Mouse (Mus musculus): ENCODE data around the gene Lama2. TPM values are rescaled to one million over a fixed set of nuclear protein-coding genes. Genes with fewer than 3 reads are reported as not detected.

The Lama2 gene
- polyA plus RNA-seq, 1 experiment: not detected

- no peaks in the 10 kb centered on the region for H3K36me3 ChIP-seq (ENCODE audit: control insufficient read depth, insufficient read depth, low read length, poor library complexity, severe bottlenecking)
- H3K9me3 ChIP-seq (replicated peaks; ENCODE audit: control insufficient read depth, insufficient read depth, low read length, poor library complexity, severe bottlenecking): no peaks in the 10 kb centered on the region
- H3K27me3 ChIP-seq (ENCODE audit: control insufficient read depth, insufficient read depth, low read length, poor library complexity, severe bottlenecking): no peaks in the 10 kb centered on the region
- no peak overlapping the region for H3K9ac ChIP-seq (ENCODE audit: low read depth, poor library complexity, severe bottlenecking)
- H3K4me3 ChIP-seq (ENCODE audit: low read depth, low read length): no peak overlapping the region
- TF ChIP-seq EP300 (IDR thresholded peaks at IDR 0.05; ENCODE audit: insufficient read depth, low read depth, low read length) (no peak), CTCF (IDR thresholded peaks at IDR 0.05; ENCODE audit: low read depth, low read length) (no peak), POLR2A (IDR thresholded peaks at IDR 0.05; ENCODE audit: insufficient read depth, low read length) (no peak)
- H3K4me1 ChIP-seq (ENCODE audit: control insufficient read depth, insufficient read depth, low read length): no peaks in the 10 kb centered on the region
- no peak overlapping the region for H3K27ac ChIP-seq (ENCODE audit: insufficient read depth, low read length)
Observed at GRCm38 (mm10) chr10:27378286-27378685, 241.3 kb downstream of the Lama2 start.

- Histone ChIP-seq H3K4me1 (ENCODE audit: control insufficient read depth, insufficient read depth, low read length) (no peaks in the 10 kb centered on the region), H3K27me3 (ENCODE audit: control insufficient read depth, insufficient read depth, low read length, poor library complexity, severe bottlenecking) (no peaks in the 10 kb centered on the region), H3K9ac (ENCODE audit: low read depth, poor library complexity, severe bottlenecking) (no peak overlapping the region), H3K4me3 (ENCODE audit: low read depth, low read length) (no peak overlapping the region), H3K9me3 (replicated peaks; ENCODE audit: control insufficient read depth, insufficient read depth, low read length, poor library complexity, severe bottlenecking) (no peaks in the 10 kb centered on the region), H3K36me3 (ENCODE audit: control insufficient read depth, insufficient read depth, low read length, poor library complexity, severe bottlenecking) (no peaks in the 10 kb centered on the region), H3K27ac (ENCODE audit: insufficient read depth, low read length) (no peak overlapping the region)
- TF ChIP-seq POLR2A (IDR thresholded peaks at IDR 0.05; ENCODE audit: insufficient read depth, low read length) (no peak), CTCF (IDR thresholded peaks at IDR 0.05; ENCODE audit: low read depth, low read length) (no peak), EP300 (IDR thresholded peaks at IDR 0.05; ENCODE audit: insufficient read depth, low read depth, low read length) (no peak)
Observed at GRCm38 (mm10) chr10:27344278-27344677, 275.3 kb downstream of the Lama2 start.

- H3K27ac ChIP-seq (ENCODE audit: insufficient read depth, low read length): no peak overlapping the region
- no peaks in the 10 kb centered on the region for H3K27me3 ChIP-seq (ENCODE audit: control insufficient read depth, insufficient read depth, low read length, poor library complexity, severe bottlenecking)
- H3K36me3 ChIP-seq (ENCODE audit: control insufficient read depth, insufficient read depth, low read length, poor library complexity, severe bottlenecking): no peaks in the 10 kb centered on the region
- H3K4me1 ChIP-seq (ENCODE audit: control insufficient read depth, insufficient read depth, low read length): no peaks in the 10 kb centered on the region
- no peak for TF ChIP-seq CTCF (IDR thresholded peaks at IDR 0.05; ENCODE audit: low read depth, low read length)
- TF ChIP-seq POLR2A (IDR thresholded peaks at IDR 0.05; ENCODE audit: insufficient read depth, low read length): no peak
- TF ChIP-seq EP300 (IDR thresholded peaks at IDR 0.05; ENCODE audit: insufficient read depth, low read depth, low read length): no peak
- no peak overlapping the region for H3K9ac ChIP-seq (ENCODE audit: low read depth, poor library complexity, severe bottlenecking)
- no peak overlapping the region for H3K4me3 ChIP-seq (ENCODE audit: low read depth, low read length)
- H3K9me3 ChIP-seq (replicated peaks; ENCODE audit: control insufficient read depth, insufficient read depth, low read length, poor library complexity, severe bottlenecking): no peaks in the 10 kb centered on the region
Observed at GRCm38 (mm10) chr10:27322410-27322990, 297.1 kb downstream of the Lama2 start.

- Histone ChIP-seq H3K9me3 (replicated peaks; ENCODE audit: control insufficient read depth, insufficient read depth, low read length, poor library complexity, severe bottlenecking) (no peaks in the 10 kb centered on the region), H3K4me3 (ENCODE audit: low read depth, low read length) (no peak overlapping the region), H3K27me3 (ENCODE audit: control insufficient read depth, insufficient read depth, low read length, poor library complexity, severe bottlenecking) (no peaks in the 10 kb centered on the region), H3K9ac (ENCODE audit: low read depth, poor library complexity, severe bottlenecking) (no peak overlapping the region), H3K27ac (ENCODE audit: insufficient read depth, low read length) (no peak overlapping the region), H3K4me1 (ENCODE audit: control insufficient read depth, insufficient read depth, low read length) (no peaks in the 10 kb centered on the region), H3K36me3 (ENCODE audit: control insufficient read depth, insufficient read depth, low read length, poor library complexity, severe bottlenecking) (no peaks in the 10 kb centered on the region)
- TF ChIP-seq EP300 (IDR thresholded peaks at IDR 0.05; ENCODE audit: insufficient read depth, low read depth, low read length): no peak
- no peak for TF ChIP-seq CTCF (IDR thresholded peaks at IDR 0.05; ENCODE audit: low read depth, low read length)
Observed at GRCm38 (mm10) chr10:27307444-27307843, 312.1 kb downstream of the Lama2 start.

- no peak overlapping the region for H3K9ac ChIP-seq (ENCODE audit: low read depth, poor library complexity, severe bottlenecking)
- H3K9me3 ChIP-seq (replicated peaks; ENCODE audit: control insufficient read depth, insufficient read depth, low read length, poor library complexity, severe bottlenecking): no peaks in the 10 kb centered on the region
- no peak overlapping the region for H3K4me3 ChIP-seq (ENCODE audit: low read depth, low read length)
- no peaks in the 10 kb centered on the region for H3K36me3 ChIP-seq (ENCODE audit: control insufficient read depth, insufficient read depth, low read length, poor library complexity, severe bottlenecking)
- no peak for TF ChIP-seq EP300 (IDR thresholded peaks at IDR 0.05; ENCODE audit: insufficient read depth, low read depth, low read length)
- no peak for TF ChIP-seq POLR2A (IDR thresholded peaks at IDR 0.05; ENCODE audit: insufficient read depth, low read length)
- no peak for TF ChIP-seq CTCF (IDR thresholded peaks at IDR 0.05; ENCODE audit: low read depth, low read length)
- H3K27ac ChIP-seq (ENCODE audit: insufficient read depth, low read length): no peak overlapping the region
- H3K4me1 ChIP-seq (ENCODE audit: control insufficient read depth, insufficient read depth, low read length): no peaks in the 10 kb centered on the region
- H3K27me3 ChIP-seq (ENCODE audit: control insufficient read depth, insufficient read depth, low read length, poor library complexity, severe bottlenecking): no peaks in the 10 kb centered on the region
Observed at GRCm38 (mm10) chr10:27305301-27305700, 314.3 kb downstream of the Lama2 start.

GRCm38 (mm10) chr10:27285098-27285860 lies 334.3 kb downstream of the Lama2 start:
- Histone ChIP-seq H3K36me3 (ENCODE audit: control insufficient read depth, insufficient read depth, low read length, poor library complexity, severe bottlenecking) (no peaks in the 10 kb centered on the region), H3K9ac (ENCODE audit: low read depth, poor library complexity, severe bottlenecking) (no peak overlapping the region), H3K9me3 (replicated peaks; ENCODE audit: control insufficient read depth, insufficient read depth, low read length, poor library complexity, severe bottlenecking) (no peaks in the 10 kb centered on the region), H3K4me3 (ENCODE audit: low read depth, low read length) (no peak overlapping the region), H3K27me3 (ENCODE audit: control insufficient read depth, insufficient read depth, low read length, poor library complexity, severe bottlenecking) (no peaks in the 10 kb centered on the region), H3K4me1 (ENCODE audit: control insufficient read depth, insufficient read depth, low read length) (no peaks in the 10 kb centered on the region), H3K27ac (ENCODE audit: insufficient read depth, low read length) (no peak overlapping the region)
- TF ChIP-seq EP300 (IDR thresholded peaks at IDR 0.05; ENCODE audit: insufficient read depth, low read depth, low read length) (no peak), CTCF (IDR thresholded peaks at IDR 0.05; ENCODE audit: low read depth, low read length) (no peak), POLR2A (IDR thresholded peaks at IDR 0.05; ENCODE audit: insufficient read depth, low read length) (no peak)

Measured in ES-Bruce4 (cell line).